Mouse (Mus musculus) kidney, adult 18-20 months (tissue): ENCODE results near the gene 2210011C24Rik.
A peak's percentile ranks its signal among the peaks of the same experiment; 100 is the strongest.
"Not testable (repeated sequence)": the region's sequence is repeated elsewhere in the genome, so short reads cannot be mapped to it uniquely, and the experiment has no call there.

ENCODE experiments used
- DNase-seq: peaks from one replicate; pipeline ENCODE4 v3.0.0; 2021

2210011C24Rik gene

GRCm38 (mm10) chr8:84019738-84020137 lies 7.8 kb upstream of the 2210011C24Rik start:
- DNase-seq = no peak

GRCm38 (mm10) chr8:84015833-84016232 lies 3.9 kb upstream of the 2210011C24Rik start:
- no peak for DNase-seq

GRCm38 (mm10) chr8:84012499-84013165 lies 661 bp upstream of the 2210011C24Rik start:
- peak; percentile 58 for DNase-seq

GRCm38 (mm10) chr8:84010625-84011611 lies 1.1 kb downstream of the 2210011C24Rik start:
- DNase-seq = peak; percentile 88

GRCm38 (mm10) chr8:84009876-84010275 lies 2.1 kb downstream of the 2210011C24Rik start:
- peak; percentile 93 for DNase-seq

GRCm38 (mm10) chr8:84008362-84008761 lies 3.6 kb downstream of the 2210011C24Rik start:
- no peak for DNase-seq

GRCm38 (mm10) chr8:84005502-84005901 lies 6.5 kb downstream of the 2210011C24Rik start:
- DNase-seq = not testable (repeated sequence)

GRCm38 (mm10) chr8:84004533-84005201 lies 7.3 kb downstream of the 2210011C24Rik start:
- DNase-seq = peak; percentile 96

- DNase-seq = no peak
Observed at GRCm38 (mm10) chr8:84003612-84004246, 8.2 kb downstream of the 2210011C24Rik start.

GRCm38 (mm10) chr8:84002957-84003611 lies 8.9 kb downstream of the 2210011C24Rik start:
- peak; percentile 46 for DNase-seq

- DNase-seq = no peak
Observed at GRCm38 (mm10) chr8:84001281-84002000, 10.5 kb downstream of the 2210011C24Rik start, which contains the start of gene 1700067K01Rik. Gene 1700067K01Rik, plus strand, starts transcription at chr8:84001502.

GRCm38 (mm10) chr8:83999825-84000224 lies 12.1 kb downstream of the 2210011C24Rik start:
- no peak for DNase-seq

- DNase-seq = no peak
Observed at GRCm38 (mm10) chr8:83999057-83999705, 12.8 kb downstream of the 2210011C24Rik start.

- peak; percentile 73 for DNase-seq
Observed at GRCm38 (mm10) chr8:83998231-83999056, 13.5 kb downstream of the 2210011C24Rik start.

- peak; percentile 64 for DNase-seq
Observed at GRCm38 (mm10) chr8:83997511-83998141, 14.3 kb downstream of the 2210011C24Rik start, which contains the start of gene Samd1. Gene Samd1, plus strand, starts transcription at chr8:83997672.

- DNase-seq = peak; percentile 88
Observed at GRCm38 (mm10) chr8:83996567-83997505, 15.1 kb downstream of the 2210011C24Rik start.

- DNase-seq = no peak
Observed at GRCm38 (mm10) chr8:83995973-83996372, 16.0 kb downstream of the 2210011C24Rik start.

GRCm38 (mm10) chr8:83994030-83994429 lies 17.9 kb downstream of the 2210011C24Rik start:
- DNase-seq = no peak
